Mouse (Mus musculus) liver, adult 2 months (tissue): ENCODE results near the gene Dclk2.

Source experiments
- CTCF ChIP-seq: fragments of 200-500 bp; IDR thresholded peaks from 2 replicates; pipeline ENCODE4 v1.5.1; 2011; ENCODE audit warnings: low read depth, low read length, control low read depth
- POLR2A ChIP-seq: fragments of 200-500 bp; IDR thresholded peaks from 2 replicates; pipeline ENCODE4 v1.6.1; 2011; ENCODE audit warnings: low read length, control low read depth; ENCODE audit not compliant: insufficient read depth; ENCODE audit errors: extremely low read depth

DNA sequence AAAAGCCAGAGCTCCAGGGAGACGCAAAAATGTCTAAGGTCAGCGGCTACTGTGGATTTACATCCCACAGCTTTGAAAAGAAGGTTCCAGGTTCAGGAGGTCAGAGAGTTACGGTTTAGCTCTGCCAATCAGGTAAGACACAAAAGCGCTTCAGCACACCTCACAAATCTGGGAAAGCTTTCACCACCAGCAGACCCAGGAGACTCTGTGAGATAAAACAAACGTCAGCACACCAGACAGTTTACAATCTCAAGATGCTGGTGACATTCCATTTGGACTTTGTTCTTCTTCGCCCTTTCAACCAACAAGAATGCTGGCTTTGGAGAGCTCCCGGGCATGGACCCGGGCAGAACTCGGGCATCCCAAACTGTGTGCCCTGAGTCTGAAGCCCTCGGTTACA, 100.3 kb downstream of the Dclk2 start:
- TF ChIP-seq POLR2A (no peak), CTCF (no peak)
